In genomic region chr14:25137312-25137711, GRCm38 (mm10) we compare ENCODE assay signal across 20 mouse cellular contexts.
DNase-seq lines count a peak whose midpoint lies in the region; ATAC-seq lines count a peak whose summit lies in the region.
"Had no signal": no experiment of that assay in that cellular context is flagged by ENCODE, and none has a peak within 500 bp of the region (broad histone marks: within the 10 kb centered on the region; RNA-seq: fewer than 3 reads in every experiment).

No protein-coding gene starts in this region.

- 85% methylated on average over 8 of the region's 8 CpGs for WGBS in intestine, embryonic 15.5 days

- no peaks in the 10 kb centered on the region for H3K36me3 ChIP-seq in intestine, embryonic 15.5 days
- H3K36me3 ChIP-seq: limb, embryonic 15.5 days had no signal

- no peak overlapping the region for H3K4me2 ChIP-seq in intestine, embryonic 15.5 days (replicated peaks)
- H3K4me2 ChIP-seq: forebrain, embryonic 13.5 days; heart, embryonic 13.5 days; limb, embryonic 15.5 days had no signal

- H3K27me3 ChIP-seq in intestine, embryonic 15.5 days (replicated peaks), result no peaks in the 10 kb centered on the region
- H3K27me3 ChIP-seq: forebrain, embryonic 13.5 days; heart, embryonic 13.5 days; limb, embryonic 15.5 days had no signal

- no peak overlapping the region for H3K4me3 ChIP-seq in intestine, embryonic 15.5 days (replicated peaks)
- H3K4me3 ChIP-seq: forebrain, embryonic 13.5 days; heart, embryonic 13.5 days; limb, embryonic 15.5 days; megakaryocyte, embryonic 14.5 days had no signal

- intact Hi-C loops in left cerebral cortex, postnatal 36 days (cut with DNase I), result loop anchor here (5.0 kb wide), 1 partner anchor 55 kb away; no protein-coding TSS in a partner anchor

- peaks cover 25% of the 10 kb centered on the region for H3K4me1 ChIP-seq in intestine, embryonic 15.5 days (replicated peaks)
- H3K4me1 ChIP-seq: megakaryocyte, embryonic 14.5 days had no signal

- no peak overlapping the region for H3K27ac ChIP-seq in intestine, embryonic 15.5 days
- H3K27ac ChIP-seq: heart, embryonic 13.5 days; limb, embryonic 15.5 days had no signal

- peak; percentile 82 for ATAC-seq in frontal cortex, adult (ENCODE audit: low TSS enrichment)
- ATAC-seq in intestine, embryonic 15.5 days, result no peak
- ATAC-seq: forebrain, embryonic 13.5 days; midbrain, embryonic 16.5 days had no signal

- no peaks in the 10 kb centered on the region for H3K9me3 ChIP-seq in intestine, embryonic 15.5 days
- H3K9me3 ChIP-seq: forebrain, embryonic 13.5 days had no signal

- H3K9ac ChIP-seq in intestine, embryonic 15.5 days, result no peak overlapping the region
- H3K9ac ChIP-seq: forebrain, embryonic 13.5 days; heart, embryonic 13.5 days; limb, embryonic 15.5 days had no signal

- DNase-seq in frontal cortex, postnatal 14 days (ENCODE audit: low spot score in 2 of 2), result no peak
- peak; percentile 23 for DNase-seq in layer of hippocampus, adult 9-11 months
- DNase-seq in layer of hippocampus, adult 9-10 months (ENCODE audit: low spot score), result no peak
- peak; percentile 90 for DNase-seq in brain, adult 2 months (ENCODE audit: low read depth, low spot score)
- DNase-seq in left cerebral cortex, postnatal 36 days (ENCODE audit: low spot score in 2 of 2), result peak; percentile 47 to 54
- DNase-seq in thymus, postnatal 0 days (ENCODE audit: low spot score), result no peak
- DNase-seq: cerebellum, adult 9-11 months; heart, adult 11 months; heart, postnatal 36 days; kidney, adult 9 months; lung, postnatal 10 days; spleen, adult 18-20 months; thymus, postnatal 14 days had no signal

Comparison
In these comparisons a context has a peak if more than half of its experiments do, and no peak if none do; other contexts are left out.
1. DNase-seq: peak in layer of hippocampus, adult 9-11 months (single experiment), brain, adult 2 months (single experiment) and left cerebral cortex, postnatal 36 days (2 of 2); none in frontal cortex, postnatal 14 days (0 of 2), layer of hippocampus, adult 9-10 months (single experiment) and thymus, postnatal 0 days (single experiment).